Mouse (Mus musculus) bone marrow macrophage, adult 2 months (primary cell): ENCODE measurements around the gene Gmcl1. TPM values are rescaled to one million over a fixed set of nuclear protein-coding genes. Genes with fewer than 3 reads are reported as not detected.
A peak's percentile ranks its signal among the peaks of the same experiment; 100 is the strongest.

Source experiments
- H3K27ac ChIP-seq: 2 replicates; pipeline ENCODE4 v1.5.1; 2012; ENCODE audit warnings: low read depth, low read length; ENCODE audit not compliant: insufficient read depth
- H3K4me1 ChIP-seq: 2 replicates; pipeline ENCODE4 v1.6.1; 2012; ENCODE audit warnings: low read length; ENCODE audit not compliant: control insufficient read depth, insufficient read depth
- H3K4me3 ChIP-seq: 2 replicates; pipeline ENCODE4 v1.5.1; 2012; ENCODE audit warnings: mild to moderate bottlenecking, low read length, moderate library complexity; ENCODE audit not compliant: insufficient read depth
- CTCF ChIP-seq: IDR thresholded peaks from 2 replicates; pipeline ENCODE4 v1.5.1; 2012; ENCODE audit warnings: low read depth, mild to moderate bottlenecking, low read length, moderate library complexity
- POLR2A ChIP-seq: IDR thresholded peaks from 2 replicates; pipeline ENCODE4 v1.6.1; 2012; ENCODE audit warnings: mild to moderate bottlenecking, low read depth, low read length, borderline replicate concordance
- polyA plus RNA-seq: library from polyadenylated mRNA; stranded (reverse); fragments of >200 nt; gene quantifications from 2 replicates; pipeline ENCODE4 v1.2.4, GENCODE M21; 2012; ENCODE audit not compliant: missing spikeins, insufficient read depth, insufficient read length

Gene Gmcl1
- polyA plus RNA-seq: 15.6 and 16.3 TPM in 2 replicates

- TF ChIP-seq CTCF (no peak), POLR2A (no peak)
- Histone ChIP-seq H3K4me3 (peak within 1 kb of the TSS; percentile 73), H3K4me1 (peaks cover 5% of the 10 kb centered on the region; the same call in 1 of the 2 replicates), H3K27ac (peak within 1 kb of the TSS; percentile 39)
Observed at GRCm38 (mm10) chr6:86733183-86733876, at the start of gene Gmcl1. Gene Gmcl1 (minus strand): TSS chr6:86733383.

- TF ChIP-seq CTCF (no peak), POLR2A (no peak)
- H3K27ac ChIP-seq: no peak overlapping the region
- H3K4me1 ChIP-seq: peaks cover 59% of the 10 kb centered on the region
- no peak overlapping the region for H3K4me3 ChIP-seq
Observed at GRCm38 (mm10) chr6:86782342-86782741, 49.2 kb upstream of the Gmcl1 start.

DNA sequence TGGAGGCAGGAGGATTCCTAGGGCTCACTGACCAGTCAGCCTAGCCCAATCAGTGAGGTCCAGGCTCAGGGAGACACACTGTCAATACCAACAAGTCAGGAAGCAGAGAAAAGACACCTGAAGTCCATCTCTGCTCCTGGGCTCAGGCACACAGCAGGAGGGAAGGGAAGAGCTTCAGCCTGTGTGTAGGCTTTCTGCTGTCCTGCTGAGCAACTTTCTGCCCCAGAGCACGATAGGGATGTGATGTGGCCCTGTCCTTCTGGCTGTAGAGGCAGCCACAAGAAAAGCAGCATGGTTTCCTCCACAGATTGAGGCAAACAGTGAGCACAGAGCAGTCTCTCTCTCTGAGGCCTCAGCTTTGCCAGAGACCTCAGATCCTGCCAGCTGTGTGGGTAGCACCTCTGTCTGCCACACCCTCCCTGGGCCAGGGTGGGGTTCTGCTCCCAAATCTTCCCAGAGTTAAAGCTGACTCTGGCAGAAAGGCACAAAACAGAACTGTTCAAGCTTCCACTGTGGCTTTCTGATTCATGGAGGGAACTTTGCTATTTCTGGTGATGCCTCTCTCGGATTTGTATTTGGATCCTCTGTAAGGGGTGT, 48.3 kb upstream of the Gmcl1 start:
- TF ChIP-seq POLR2A: no peak
- no peak for TF ChIP-seq CTCF
- H3K27ac ChIP-seq: peak overlapping the region; percentile 43
- no peak overlapping the region for H3K4me3 ChIP-seq
- peaks cover 62% of the 10 kb centered on the region for H3K4me1 ChIP-seq

DNA sequence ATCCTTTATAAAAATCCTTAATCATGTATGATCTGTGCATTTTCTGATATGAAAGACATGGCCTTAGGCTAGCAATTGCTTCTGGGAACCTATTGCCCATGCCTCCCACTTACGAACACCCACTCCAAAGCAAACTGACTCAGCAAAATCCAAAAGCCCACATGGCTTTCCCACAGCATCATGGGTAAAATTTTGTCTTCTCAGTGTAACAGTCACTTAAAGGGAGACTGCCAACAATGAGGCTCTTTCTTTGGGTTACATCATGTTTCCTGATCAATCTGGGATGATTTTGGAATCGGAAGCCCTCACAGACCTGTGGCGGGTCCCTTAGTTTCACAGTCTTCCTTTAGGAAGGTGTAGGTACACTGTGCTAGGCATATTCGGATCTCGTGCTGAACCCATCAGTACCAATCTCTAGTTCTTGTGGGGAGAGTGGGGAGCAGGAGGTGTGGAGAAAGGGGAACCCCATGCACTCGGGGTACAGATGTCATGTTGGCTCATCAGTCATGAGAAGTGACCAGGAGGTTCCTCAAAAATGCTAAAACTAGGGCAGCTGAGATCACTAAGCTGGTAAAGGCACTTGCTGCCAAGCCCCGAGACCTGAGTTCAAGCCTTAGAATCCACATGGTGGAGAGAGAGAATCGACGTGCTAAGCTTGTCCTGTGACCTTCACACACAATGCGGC, 45.9 kb upstream of the Gmcl1 start:
- Histone ChIP-seq H3K4me1 (peaks cover 72% of the 10 kb centered on the region), H3K27ac (peak overlapping the region; percentile 88), H3K4me3 (no peak overlapping the region)
- TF ChIP-seq POLR2A: no peak
- no peak for TF ChIP-seq CTCF

DNA sequence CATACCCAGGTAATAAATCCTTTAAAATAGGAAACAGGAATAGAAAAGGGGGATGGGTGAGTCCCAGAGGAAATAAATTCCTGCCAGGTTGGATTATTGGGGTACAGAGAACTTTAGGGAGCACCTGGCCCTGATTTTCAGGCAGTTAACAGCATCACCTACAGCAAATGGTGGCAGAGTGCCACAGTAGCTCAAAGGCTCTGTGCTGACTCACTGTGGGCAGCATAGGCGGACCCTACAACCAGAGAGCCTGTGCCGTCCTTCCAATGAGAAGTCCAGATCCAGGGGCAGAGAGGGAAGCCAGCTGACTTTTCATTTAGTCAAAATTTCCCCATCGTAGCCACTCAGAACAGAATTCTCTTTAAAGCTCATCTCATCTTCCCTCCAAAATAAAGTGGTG, 44.0 kb upstream of the Gmcl1 start:
- TF ChIP-seq CTCF: no peak
- TF ChIP-seq POLR2A: no peak
- Histone ChIP-seq H3K27ac (0 out of 2 replicates have a peak overlapping the region, but pooled peaks have one; percentile 15), H3K4me3 (no peak overlapping the region), H3K4me1 (peaks cover 79% of the 10 kb centered on the region)

DNA sequence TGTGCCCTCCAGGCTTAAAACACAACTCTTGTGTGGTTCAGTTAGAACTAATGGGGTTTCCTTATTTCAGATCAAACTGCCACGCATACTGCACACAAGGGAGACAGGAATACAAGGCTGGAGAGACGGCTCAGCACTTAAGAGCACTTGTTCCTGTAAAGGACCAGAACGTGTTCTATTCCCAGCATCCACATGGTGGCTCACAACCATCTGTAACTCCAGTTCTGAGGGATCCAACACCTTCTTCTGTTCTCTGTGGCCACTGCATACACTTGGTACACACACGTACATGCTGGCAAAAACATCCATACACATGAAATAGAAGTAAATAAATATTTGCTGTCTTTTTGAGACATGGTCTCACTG, 43.5 kb upstream of the Gmcl1 start:
- Histone ChIP-seq H3K27ac (0 out of 2 replicates have a peak overlapping the region, but pooled peaks have one; percentile 15), H3K4me3 (no peak overlapping the region), H3K4me1 (peaks cover 79% of the 10 kb centered on the region)
- TF ChIP-seq POLR2A (no peak), CTCF (no peak)

DNA sequence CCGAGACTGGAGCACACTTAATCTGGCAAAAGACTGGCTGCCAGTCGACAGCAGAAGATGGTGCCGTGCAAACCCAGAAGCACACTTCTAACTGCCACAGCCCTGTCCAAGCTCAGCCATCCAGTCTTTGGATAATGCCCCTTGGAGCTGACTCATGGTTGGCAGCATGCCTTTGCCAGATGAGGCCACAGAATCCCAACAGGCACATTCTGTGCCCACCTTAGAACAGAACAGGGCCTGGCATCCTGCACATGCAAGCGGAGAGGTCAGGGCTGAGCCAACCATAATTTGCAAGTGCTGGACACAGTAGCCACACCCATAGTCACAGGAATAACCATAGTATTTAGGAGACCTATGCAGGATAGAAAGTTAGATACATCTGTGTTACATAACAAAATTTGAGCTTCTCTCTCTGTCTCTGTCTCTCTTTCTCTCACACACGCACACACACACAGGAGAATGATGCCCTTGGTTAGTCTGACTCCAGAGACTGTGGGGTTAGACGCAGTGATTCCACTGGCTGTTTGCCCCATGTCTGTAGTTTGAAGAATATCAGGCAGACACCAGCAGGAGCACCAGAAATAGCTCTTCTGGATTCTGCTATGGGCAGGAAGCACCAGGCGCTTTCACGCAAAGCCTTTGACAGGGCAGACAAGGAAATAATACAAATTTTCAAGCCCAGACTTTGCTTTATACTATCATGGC, 43.0 kb upstream of the Gmcl1 start:
- H3K4me1 ChIP-seq: peaks cover 79% of the 10 kb centered on the region
- 0 out of 2 replicates have a peak overlapping the region, but pooled peaks have one; percentile 5 for H3K27ac ChIP-seq
- TF ChIP-seq POLR2A (no peak), CTCF (no peak)
- no peak overlapping the region for H3K4me3 ChIP-seq

DNA sequence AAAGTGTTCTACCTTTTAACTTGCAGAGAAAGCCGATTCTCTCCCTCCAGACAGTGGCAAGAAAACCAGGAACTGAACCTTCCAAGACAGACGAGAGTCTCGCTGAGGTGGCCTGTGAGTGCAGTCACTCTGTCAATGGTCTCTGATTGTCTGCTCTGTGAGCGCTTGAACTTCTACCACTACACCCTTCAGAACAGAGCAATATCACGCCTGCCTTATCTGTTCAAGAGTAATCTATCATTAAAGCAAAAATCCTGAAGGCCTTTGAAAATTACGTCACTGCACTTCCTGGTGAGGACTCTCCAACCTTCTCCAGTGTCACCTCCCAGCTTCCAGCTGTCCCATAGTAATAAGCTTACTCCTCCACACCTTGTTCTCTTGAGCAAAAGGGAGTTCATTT, 41.8 kb upstream of the Gmcl1 start:
- no peak overlapping the region for H3K4me3 ChIP-seq
- peaks cover 85% of the 10 kb centered on the region for H3K4me1 ChIP-seq
- no peak overlapping the region for H3K27ac ChIP-seq
- no peak for TF ChIP-seq POLR2A
- TF ChIP-seq CTCF: no peak

GRCm38 (mm10) chr6:86773830-86774229, 40.6 kb upstream of the Gmcl1 start:
- no peak for TF ChIP-seq CTCF
- TF ChIP-seq POLR2A: no peak
- no peak overlapping the region for H3K4me3 ChIP-seq

More at GRCm38 (mm10) chr6:86773830-86774229, 40.6 kb upstream of the Gmcl1 start:
- H3K27ac ChIP-seq: no peak overlapping the region
- H3K4me1 ChIP-seq: peaks cover 84% of the 10 kb centered on the region
